Mouse (Mus musculus): ENCODE data around the gene Dolk. TPM values are rescaled to one million over a fixed set of nuclear protein-coding genes. Genes with fewer than 3 reads are reported as not detected.

Dolk gene
- total RNA-seq, 2 experiments from 2014 or later = 25.8 to 28.8 TPM

GRCm38 (mm10) chr2:30255631-30256395 lies 30.3 kb downstream of the Dolk start:
- no peak for DNase-seq (ENCODE audit: extremely low spot score in 1 of 2, low spot score in 2 of 2)
- intact Hi-C loops (cut with DNase I) = no loop called here

GRCm38 (mm10) chr2:30253809-30254208 lies 32.3 kb downstream of the Dolk start:
- intact Hi-C loops (cut with DNase I) = no loop called here
- no peak for DNase-seq (ENCODE audit: extremely low spot score in 1 of 2, low spot score in 2 of 2)

GRCm38 (mm10) chr2:30252521-30252920 lies 33.6 kb downstream of the Dolk start:
- no peak for DNase-seq (ENCODE audit: extremely low spot score in 1 of 2, low spot score in 2 of 2)
- intact Hi-C loops (cut with DNase I) = no loop called here

GRCm38 (mm10) chr2:30251417-30252104 lies 34.6 kb downstream of the Dolk start:
- intact Hi-C loops (cut with DNase I) = no loop called here

GRCm38 (mm10) chr2:30250166-30251128 lies 35.7 kb downstream of the Dolk start:
- intact Hi-C loops (cut with DNase I) = no loop called here
- no peak for DNase-seq (ENCODE audit: extremely low spot score in 1 of 2, low spot score in 2 of 2)

More at GRCm38 (mm10) chr2:30251417-30252104, 34.6 kb downstream of the Dolk start:
- DNase-seq (ENCODE audit: extremely low spot score in 1 of 2, low spot score in 2 of 2) = no peak

- no peak for DNase-seq (ENCODE audit: extremely low spot score in 1 of 2, low spot score in 2 of 2)
- intact Hi-C loops (cut with DNase I) = no loop called here
Observed at GRCm38 (mm10) chr2:30249182-30249581, 37.0 kb downstream of the Dolk start.

- intact Hi-C loops (cut with DNase I) = no loop called here
- DNase-seq (ENCODE audit: extremely low spot score in 1 of 2, low spot score in 2 of 2) = no peak
Observed at GRCm38 (mm10) chr2:30247681-30248080, 38.5 kb downstream of the Dolk start.

GRCm38 (mm10) chr2:30247036-30247435 lies 39.1 kb downstream of the Dolk start:
- intact Hi-C loops (cut with DNase I) = no loop called here
- DNase-seq (ENCODE audit: extremely low spot score in 1 of 2, low spot score in 2 of 2) = no peak

GRCm38 (mm10) chr2:30244595-30245178 lies 41.4 kb downstream of the Dolk start:
- intact Hi-C loops (cut with DNase I) = no loop called here
- DNase-seq (ENCODE audit: extremely low spot score in 1 of 2, low spot score in 2 of 2) = no peak

GRCm38 (mm10) chr2:30243391-30243790 lies 42.7 kb downstream of the Dolk start:
- intact Hi-C loops (cut with DNase I) = no loop called here

GRCm38 (mm10) chr2:30242509-30242908 lies 43.6 kb downstream of the Dolk start:
- intact Hi-C loops (cut with DNase I) = no loop called here
- DNase-seq (ENCODE audit: extremely low spot score in 1 of 2, low spot score in 2 of 2) = peak in 1 of 2 experiments; percentile 86

More at GRCm38 (mm10) chr2:30243391-30243790, 42.7 kb downstream of the Dolk start:
- DNase-seq (ENCODE audit: extremely low spot score in 1 of 2, low spot score in 2 of 2) = no peak

- no peak for DNase-seq (ENCODE audit: extremely low spot score in 1 of 2, low spot score in 2 of 2)
- intact Hi-C loops (cut with DNase I) = no loop called here
Observed at GRCm38 (mm10) chr2:30240267-30240666, 45.9 kb downstream of the Dolk start, which contains the start of gene Gm28035. Gene Gm28035, plus strand, starts transcription at chr2:30240567.

GRCm38 (mm10) chr2:30239777-30240176 lies 46.4 kb downstream of the Dolk start:
- intact Hi-C loops (cut with DNase I) = no loop called here
- no peak for DNase-seq (ENCODE audit: extremely low spot score in 1 of 2, low spot score in 2 of 2)

- intact Hi-C loops (cut with DNase I) = no loop called here
- no peak for DNase-seq (ENCODE audit: extremely low spot score in 1 of 2, low spot score in 2 of 2)
Observed at GRCm38 (mm10) chr2:30238906-30239465, 47.1 kb downstream of the Dolk start.

GRCm38 (mm10) chr2:30237881-30238280 lies 48.3 kb downstream of the Dolk start:
- intact Hi-C loops (cut with DNase I) = no loop called here
- DNase-seq (ENCODE audit: extremely low spot score in 1 of 2, low spot score in 2 of 2) = peak; percentile 38 to 87

- intact Hi-C loops (cut with DNase I) = no loop called here
- DNase-seq (ENCODE audit: extremely low spot score in 1 of 2, low spot score in 2 of 2) = peak; percentile 99 to 100
Observed at GRCm38 (mm10) chr2:30237199-30237880, 48.8 kb downstream of the Dolk start, which contains the start of gene Lrrc8a. Gene Lrrc8a, plus strand, starts transcription at chr2:30237715.

GRCm38 (mm10) chr2:30236426-30237198 lies 49.5 kb downstream of the Dolk start:
- intact Hi-C loops (cut with DNase I) = no loop called here
- no peak for DNase-seq (ENCODE audit: extremely low spot score in 1 of 2, low spot score in 2 of 2)

Measured in left cerebral cortex, postnatal 10 days (tissue).